Mouse (Mus musculus) spleen, adult 2 months (tissue): Measurements from ENCODE around the gene Ripor1. TPM values are rescaled to one million over a fixed set of nuclear protein-coding genes. Genes with fewer than 3 reads are reported as not detected.

ENCODE experiments used
- DNase-seq, 2 experiments: peaks; one replicate each; pipeline versions ENCODE4 v3.0.0 to v3.0.0-alpha.2; 2012 to 2021; ENCODE audit warnings: low spot score in 2 of 2, low read depth in 1 of 2
- H3K27ac ChIP-seq: fragments of 200-500 bp; 2 replicates; pipeline ENCODE4 v1.5.1; 2012; ENCODE audit warnings: low read length, inconsistent platforms; ENCODE audit not compliant: insufficient read depth
- H3K27me3 ChIP-seq: fragments of 200-500 bp; 2 replicates; pipeline ENCODE4 v1.6.1; 2012; ENCODE audit warnings: mild to moderate bottlenecking, moderate library complexity, low read length, inconsistent platforms; ENCODE audit not compliant: control insufficient read depth, insufficient read depth
- H3K36me3 ChIP-seq: fragments of 200-500 bp; 2 replicates; pipeline ENCODE4 v1.6.1; 2012; ENCODE audit warnings: mild to moderate bottlenecking, low read length, inconsistent platforms; ENCODE audit not compliant: control insufficient read depth, insufficient read depth
- H3K4me1 ChIP-seq: fragments of 200-500 bp; 2 replicates; pipeline ENCODE4 v1.6.1; 2011; ENCODE audit warnings: inconsistent platforms; ENCODE audit not compliant: control insufficient read depth, insufficient read depth, insufficient read length
- H3K4me3 ChIP-seq: fragments of 200-500 bp; 2 replicates; pipeline ENCODE4 v1.5.1; 2011; ENCODE audit warnings: mild to moderate bottlenecking, inconsistent platforms; ENCODE audit not compliant: insufficient read depth, insufficient read length; ENCODE audit errors: extremely low read depth
- CTCF ChIP-seq: fragments of 200-500 bp; IDR thresholded peaks from 2 replicates; pipeline ENCODE4 v1.5.1; 2011; ENCODE audit warnings: mild to moderate bottlenecking, inconsistent platforms; ENCODE audit not compliant: insufficient read depth, insufficient read length, insufficient replicate concordance; ENCODE audit errors: extremely low read depth
- POLR2A ChIP-seq: fragments of 200-500 bp; IDR thresholded peaks from 2 replicates; pipeline ENCODE4 v1.6.1; 2011; ENCODE audit warnings: low read depth, low read length, inconsistent platforms
- WGBS: fragments of 180-500 bp; shearing (Covaris S2); methylation state at CpG from one replicate; pipeline ENCODE4 v1.1.7; 2018; 5-methylcytosine and 5-hydroxymethylcytosine counted together
- polyA plus RNA-seq: library from polyadenylated mRNA; depleted of rRNA; stranded (reverse); fragments of >200 nt; gene quantifications from 2 replicates; pipeline ENCODE4 v1.2.3, GENCODE M21; 2012

Ripor1 gene
- polyA plus RNA-seq, 1 experiment: 26.5 TPM

- Histone ChIP-seq H3K27me3 (no peaks in the 10 kb centered on the region), H3K4me3 (peak overlapping the region; percentile 64), H3K36me3 (no peaks in the 10 kb centered on the region), H3K4me1 (peaks cover 2% of the 10 kb centered on the region; the same call in 1 of the 2 replicates), H3K27ac (no peak overlapping the region)
- TF ChIP-seq CTCF (no peak), POLR2A (no peak)
- peak; percentile 17 to 22 for DNase-seq
- WGBS: 18% methylated on average over 27 of the region's 27 CpGs
Observed at GRCm38 (mm10) chr8:105566703-105567595, 38.1 kb upstream of the Ripor1 start.

DNA sequence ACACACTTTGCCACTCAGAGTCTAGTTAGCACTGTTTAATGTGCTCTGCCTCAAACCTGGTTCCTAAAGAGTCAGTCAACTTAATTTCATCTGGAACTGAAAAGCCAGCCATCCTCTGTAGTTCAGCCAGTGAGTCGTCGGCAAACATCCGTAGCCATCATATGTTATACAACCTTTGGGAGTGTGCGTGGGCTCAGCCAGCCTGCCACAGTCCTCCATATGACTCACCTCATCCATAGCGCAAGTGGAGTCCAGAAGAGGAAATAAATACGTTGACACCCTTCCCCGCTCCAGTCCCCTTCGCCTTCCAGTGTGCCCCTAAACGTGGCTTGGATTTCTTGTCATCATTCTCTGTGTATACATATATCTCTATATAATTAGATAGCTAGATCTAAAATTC, 33.2 kb upstream of the Ripor1 start:
- no peaks in the 10 kb centered on the region for H3K27me3 ChIP-seq
- no peaks in the 10 kb centered on the region for H3K36me3 ChIP-seq
- 86% methylated on average over 9 of the region's 9 CpGs for WGBS
- no peak for DNase-seq
- peaks cover under 1% of the 10 kb centered on the region; the same call in 1 of the 2 replicates for H3K4me1 ChIP-seq
- no peak overlapping the region for H3K4me3 ChIP-seq
- no peak for TF ChIP-seq CTCF
- TF ChIP-seq POLR2A: no peak
- H3K27ac ChIP-seq: no peak overlapping the region

DNA sequence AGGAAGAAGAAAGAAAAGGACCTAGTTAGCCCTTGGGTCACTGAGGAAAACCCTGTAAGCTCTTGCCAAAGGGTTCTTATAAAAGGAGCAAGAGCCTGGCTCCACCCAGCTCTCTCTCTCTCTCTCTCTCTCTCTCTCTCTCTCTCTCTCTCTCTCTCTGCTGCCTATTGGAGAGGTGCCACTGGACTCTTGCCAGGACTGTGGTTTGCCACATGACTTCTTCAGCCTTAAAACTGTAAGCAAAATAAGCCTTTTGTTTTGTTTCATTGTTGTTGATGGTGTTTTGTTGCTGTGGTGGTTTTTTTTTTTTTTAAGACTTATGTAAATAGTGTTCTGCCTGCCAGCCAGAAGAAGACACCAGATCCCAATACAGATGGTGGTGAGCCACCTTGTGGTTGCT, 31.6 kb upstream of the Ripor1 start:
- DNase-seq: no peak
- H3K4me3 ChIP-seq: no peak overlapping the region
- TF ChIP-seq CTCF: no peak
- no peak for TF ChIP-seq POLR2A
- H3K36me3 ChIP-seq: no peaks in the 10 kb centered on the region
- no peaks in the 10 kb centered on the region; the same call in 1 of the 2 replicates for H3K4me1 ChIP-seq
- H3K27ac ChIP-seq: no peak overlapping the region
- no peaks in the 10 kb centered on the region for H3K27me3 ChIP-seq

- Histone ChIP-seq H3K4me3 (no peak overlapping the region), H3K27me3 (no peaks in the 10 kb centered on the region), H3K36me3 (no peaks in the 10 kb centered on the region), H3K27ac (no peak overlapping the region), H3K4me1 (no peaks in the 10 kb centered on the region; the same call in 1 of the 2 replicates)
- TF ChIP-seq CTCF (no peak), POLR2A (no peak)
- WGBS: 84% methylated on average over 5 of the region's 6 CpGs
- DNase-seq: no peak
Observed at GRCm38 (mm10) chr8:105574741-105575140, 30.3 kb upstream of the Ripor1 start.

- no peak for DNase-seq
- WGBS: 89% methylated on average over 3 of the region's 3 CpGs
- TF ChIP-seq CTCF (no peak), POLR2A (no peak)
- Histone ChIP-seq H3K27me3 (no peaks in the 10 kb centered on the region), H3K4me3 (no peak overlapping the region), H3K36me3 (no peaks in the 10 kb centered on the region), H3K4me1 (no peaks in the 10 kb centered on the region; the same call in 1 of the 2 replicates), H3K27ac (no peak overlapping the region)
Observed at GRCm38 (mm10) chr8:105575538-105575937, 29.5 kb upstream of the Ripor1 start.

DNA sequence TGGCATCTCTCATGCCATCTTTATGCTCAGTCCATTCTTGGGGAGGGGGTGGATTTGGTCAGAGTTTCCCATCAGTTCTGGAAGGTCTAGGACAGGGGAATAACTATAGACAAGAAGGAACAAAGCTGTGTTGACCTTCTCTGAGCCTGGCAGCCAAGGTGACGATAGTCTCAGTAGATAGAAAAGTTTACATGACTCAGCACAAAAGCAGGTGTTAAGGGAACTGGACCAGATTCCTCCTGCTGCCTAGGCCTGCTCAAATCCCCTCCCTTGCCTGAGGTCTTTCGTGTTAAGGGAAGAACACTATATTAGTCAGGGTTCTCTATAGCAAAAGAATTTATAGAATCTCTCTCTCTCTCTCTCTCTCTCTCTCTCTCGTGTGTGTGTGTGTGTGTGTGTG, 25.3 kb upstream of the Ripor1 start:
- H3K27ac ChIP-seq: no peak overlapping the region
- H3K4me3 ChIP-seq: no peak overlapping the region
- no peaks in the 10 kb centered on the region for H3K27me3 ChIP-seq
- TF ChIP-seq CTCF: no peak
- TF ChIP-seq POLR2A: no peak
- H3K36me3 ChIP-seq: no peaks in the 10 kb centered on the region
- no peak for DNase-seq
- WGBS: 42% methylated on average over 3 of the region's 3 CpGs
- no peaks in the 10 kb centered on the region for H3K4me1 ChIP-seq

GRCm38 (mm10) chr8:105592431-105592830, 12.6 kb upstream of the Ripor1 start:
- no peak overlapping the region for H3K4me3 ChIP-seq
- TF ChIP-seq POLR2A (no peak), CTCF (no peak)
- no peak for DNase-seq
- no peak overlapping the region for H3K27ac ChIP-seq
- H3K36me3 ChIP-seq: no peaks in the 10 kb centered on the region
- 89% methylated on average over 2 of the region's 2 CpGs for WGBS
- peaks cover 2% of the 10 kb centered on the region; the same call in 1 of the 2 replicates for H3K4me1 ChIP-seq
- no peaks in the 10 kb centered on the region for H3K27me3 ChIP-seq
